In the genomic region with DNA sequence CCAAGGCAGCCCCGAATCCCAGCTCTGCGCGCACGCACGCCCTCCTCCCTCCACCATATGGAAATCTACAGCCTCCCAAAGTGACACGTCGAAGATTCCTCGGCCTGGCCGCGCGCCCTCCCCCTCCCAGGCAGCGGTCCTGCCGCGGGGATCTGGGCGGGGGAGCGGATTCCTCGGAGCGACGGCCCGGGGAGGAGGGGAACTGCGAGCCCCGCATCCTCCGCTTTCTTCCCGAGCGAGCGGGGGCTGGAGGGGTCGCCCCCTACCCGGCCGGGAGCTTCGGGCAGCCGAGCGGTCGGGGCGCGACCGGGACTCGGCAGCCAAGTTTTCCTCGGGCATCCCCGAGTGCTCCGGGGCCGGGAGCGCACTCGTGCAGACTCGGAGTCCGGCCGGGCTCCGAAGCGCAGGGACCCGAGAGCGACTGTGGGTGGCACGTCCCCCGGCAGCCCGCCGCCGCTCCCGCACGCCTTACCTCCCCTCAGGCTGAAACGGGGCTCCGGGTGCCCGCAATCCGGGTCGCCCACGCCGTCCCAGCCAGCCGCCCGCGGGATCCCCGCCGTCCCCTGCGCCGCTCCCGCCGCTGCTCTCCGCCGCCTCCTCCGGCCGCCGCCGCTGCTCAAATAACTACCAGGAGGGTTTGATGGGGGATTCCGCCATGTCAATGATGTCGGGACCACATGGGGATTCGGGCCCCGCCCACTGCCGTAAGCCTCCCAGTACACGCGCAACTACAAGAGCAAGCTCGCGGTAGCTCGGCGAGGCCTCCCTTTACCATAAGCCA, we compare ENCODE assay signal across 8 mouse cellular contexts. TPM values are rescaled to one million over a fixed set of nuclear protein-coding genes. Genes with fewer than 3 reads are reported as not detected.
DNase-seq lines count a peak whose midpoint lies in the region; ATAC-seq and TF ChIP-seq lines count a peak whose summit lies in the region.

A gene (minus strand): TSS at position 660 of the 781 bp plus-strand sequence.

- H3K9ac ChIP-seq in hindbrain, embryonic 11.5 days (ENCODE audit: low read depth, low read length): peak within 1 kb of the TSS; percentile 77
- peak within 1 kb of the TSS; percentile 86 for H3K9ac ChIP-seq in lung, postnatal 0 days (replicated peaks; ENCODE audit: low read depth)

- H3K4me1 ChIP-seq in hindbrain, embryonic 11.5 days (replicated peaks; ENCODE audit: control insufficient read depth, insufficient read depth, low read length): no peaks in the 10 kb centered on the region; the same call in none of the 2 replicates
- peaks cover 14% of the 10 kb centered on the region; the same call in 1 of the 2 replicates for H3K4me1 ChIP-seq in lung, postnatal 0 days (ENCODE audit: insufficient read depth, low read depth, low read length)

- H3K27me3 ChIP-seq in hindbrain, embryonic 11.5 days (ENCODE audit: control insufficient read depth, insufficient read depth, low read length): no peaks in the 10 kb centered on the region
- H3K27me3 ChIP-seq in lung, postnatal 0 days (replicated peaks; ENCODE audit: insufficient read depth, low read length): no peaks in the 10 kb centered on the region

- peak within 1 kb of the TSS; percentile 71 for H3K4me3 ChIP-seq in hindbrain, embryonic 11.5 days (ENCODE audit: low read depth, low read length)
- peak within 1 kb of the TSS; percentile 94 for H3K4me3 ChIP-seq in lung, postnatal 0 days (ENCODE audit: low read depth, low read length)

- TF ChIP-seq EP300 in lung, postnatal 0 days (IDR thresholded peaks at IDR 0.05): no peak

- WGBS in hindbrain, embryonic 11.5 days: under 1% methylated on average over 69 of the region's 90 CpGs
- WGBS in lung, postnatal 0 days: under 1% methylated on average over 58 of the region's 90 CpGs

- TF ChIP-seq CTCF in lung, postnatal 0 days (IDR thresholded peaks at IDR 0.05): peak; percentile 41

- peak within 1 kb of the TSS; percentile 71 for H3K4me2 ChIP-seq in hindbrain, embryonic 11.5 days (replicated peaks; ENCODE audit: low read depth, low read length)
- H3K4me2 ChIP-seq in lung, postnatal 0 days (replicated peaks; ENCODE audit: low read depth, low read length): peak within 1 kb of the TSS; percentile 78

- no peaks in the 10 kb centered on the region for H3K9me3 ChIP-seq in hindbrain, embryonic 11.5 days (ENCODE audit: control insufficient read depth, low read length)
- H3K9me3 ChIP-seq in lung, postnatal 0 days (ENCODE audit: low read length): no peaks in the 10 kb centered on the region

- ATAC-seq in hindbrain, embryonic 11.5 days (ENCODE audit: low FRiP score): peak; percentile 91
- ATAC-seq in lung, postnatal 0 days: peak; percentile 85

- H3K36me3 ChIP-seq in hindbrain, embryonic 11.5 days (ENCODE audit: control insufficient read depth, insufficient read depth, low read length): no peaks in the 10 kb centered on the region
- H3K36me3 ChIP-seq in lung, postnatal 0 days (ENCODE audit: insufficient read depth, low read length): no peaks in the 10 kb centered on the region

- peak; percentile 93 for DNase-seq in MN1 (ENCODE audit: low spot score)
- peak; percentile 82 for DNase-seq in cerebellum, adult 8-10 months
- peak; percentile 92 to 93 for DNase-seq in frontal cortex, postnatal 10 days (ENCODE audit: low spot score in 2 of 2)
- peak; percentile 97 for DNase-seq in hindbrain, embryonic 11.5 days (ENCODE audit: low spot score)
- DNase-seq in layer of hippocampus, postnatal 10 days (ENCODE audit: low spot score in 2 of 2): peak; percentile 92 to 94
- DNase-seq in lung, postnatal 0 days (ENCODE audit: low spot score): peak; percentile 97
- peak; percentile 87 for DNase-seq in ovary, postnatal 10 days (ENCODE audit: low spot score)
- DNase-seq in thymus, postnatal 0 days (ENCODE audit: low spot score): peak; percentile 87

- H3K27ac ChIP-seq in hindbrain, embryonic 11.5 days (ENCODE audit: low read depth, low read length): peak within 1 kb of the TSS; percentile 92
- H3K27ac ChIP-seq in lung, postnatal 0 days (ENCODE audit: low read length): peak within 1 kb of the TSS; percentile 98

RNA-seq across cellular contexts. Expression of the gene that starts here (rescaled TPM):
- 11.4 and 12.8 TPM in 2 replicates for polyA plus RNA-seq in hindbrain, embryonic 11.5 days (2014; fragmentation: Nextera tagmentation; extraction: Ambion mirVana)
- total RNA-seq in layer of hippocampus, postnatal 10 days (2021): 10 to 100 TPM; 28.4 to 31.3 TPM
- 28.5 and 30.6 TPM in 2 replicates for polyA plus RNA-seq in lung, postnatal 0 days (2015; fragmentation: Nextera tagmentation; extraction: Ambion mirVana)
- 3.8 and 4.0 TPM in 2 replicates for polyA plus RNA-seq in thymus, postnatal 0 days (2015; fragmentation: Nextera tagmentation; extraction: Ambion mirVana)

Comparison
In these comparisons a context has a peak if more than half of its experiments do, and no peak if none do; other contexts are left out.
1. Peak in every context shown above with its lines: DNase-seq, ATAC-seq, H3K4me3 ChIP-seq and H3K27ac ChIP-seq.